Mouse (Mus musculus) heart, adult 2 months (tissue): ENCODE measurements around the gene Mpzl2.

Experiments
- CTCF ChIP-seq: fragments of 200-600 bp; IDR thresholded peaks from 2 replicates; pipeline ENCODE4 v1.8.1; 2022; ENCODE audit warnings: antibody characterized with exemption, mild to moderate bottlenecking, moderate library complexity
- POLR2A ChIP-seq: fragments of 200-500 bp; IDR thresholded peaks from 2 replicates; pipeline ENCODE4 v1.6.1; 2011; ENCODE audit warnings: mild to moderate bottlenecking, low read depth, low read length, control low read depth; ENCODE audit not compliant: insufficient read depth

DNA sequence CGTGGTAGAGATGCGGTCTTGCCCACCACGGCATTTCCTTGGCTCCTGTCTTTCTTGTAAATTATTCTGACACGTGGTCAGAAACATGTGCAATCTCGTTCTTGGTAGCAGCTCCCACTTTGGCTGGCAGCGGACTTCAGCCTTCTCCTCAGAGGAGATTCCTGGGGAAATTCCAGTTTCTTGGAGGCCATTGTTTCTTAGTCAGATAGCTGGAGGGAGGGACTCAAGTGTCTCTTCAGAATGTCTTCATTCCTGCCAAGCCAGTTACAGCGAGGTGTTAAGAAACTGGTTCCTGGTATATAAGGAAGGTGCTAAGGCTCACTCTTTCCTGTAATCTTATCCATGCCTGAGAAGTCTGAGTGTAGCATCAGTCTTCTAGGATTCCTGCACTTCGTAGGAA, 12.2 kb upstream of the Mpzl2 start:
- no peak for TF ChIP-seq CTCF
- TF ChIP-seq POLR2A = no peak
